Mouse (Mus musculus) frontal cortex, postnatal 36 days (tissue): ENCODE measurements around the gene Stn1.

Experiments
- DNase-seq, 2 experiments: peaks; one replicate each; pipeline ENCODE4 v3.0.0; 2022; ENCODE audit warnings: low spot score in 2 of 2

The Stn1 gene

GRCm38 (mm10) chr19:47510135-47510472, 27.2 kb downstream of the Stn1 start:
- no peak for DNase-seq

GRCm38 (mm10) chr19:47508771-47509281, 28.5 kb downstream of the Stn1 start:
- no peak for DNase-seq

- DNase-seq, result no peak
Observed at GRCm38 (mm10) chr19:47508191-47508590, 29.1 kb downstream of the Stn1 start.

- peak; percentile 77 to 80 for DNase-seq
Observed at GRCm38 (mm10) chr19:47507128-47508121, 29.9 kb downstream of the Stn1 start.

GRCm38 (mm10) chr19:47503625-47504024, 33.7 kb downstream of the Stn1 start:
- DNase-seq, result no peak

GRCm38 (mm10) chr19:47502563-47502962, 34.7 kb downstream of the Stn1 start:
- DNase-seq, result no peak

- no peak for DNase-seq
Observed at GRCm38 (mm10) chr19:47500389-47501011, 36.8 kb downstream of the Stn1 start.

- DNase-seq, result no peak
Observed at GRCm38 (mm10) chr19:47499841-47500240, 37.5 kb downstream of the Stn1 start.

GRCm38 (mm10) chr19:47498942-47499341, 38.4 kb downstream of the Stn1 start:
- no peak for DNase-seq

GRCm38 (mm10) chr19:47497736-47498135, 39.6 kb downstream of the Stn1 start:
- DNase-seq, result no peak

- DNase-seq, result no peak
Observed at GRCm38 (mm10) chr19:47497313-47497712, 40.0 kb downstream of the Stn1 start.

GRCm38 (mm10) chr19:47493017-47493997, 44.0 kb downstream of the Stn1 start:
- no peak for DNase-seq

GRCm38 (mm10) chr19:47492422-47492821, 44.9 kb downstream of the Stn1 start:
- no peak for DNase-seq

GRCm38 (mm10) chr19:47491853-47492252, 45.5 kb downstream of the Stn1 start:
- DNase-seq, result no peak

GRCm38 (mm10) chr19:47489233-47489632, 48.1 kb downstream of the Stn1 start:
- no peak for DNase-seq

- no peak for DNase-seq
Observed at GRCm38 (mm10) chr19:47488250-47488649, 49.1 kb downstream of the Stn1 start.

GRCm38 (mm10) chr19:47487572-47487971, 49.7 kb downstream of the Stn1 start:
- DNase-seq, result no peak

- DNase-seq, result no peak
Observed at GRCm38 (mm10) chr19:47485997-47486566, 51.2 kb downstream of the Stn1 start.

GRCm38 (mm10) chr19:47484110-47484509, 53.2 kb downstream of the Stn1 start:
- peak in 1 of 2 experiments; percentile 63 for DNase-seq

GRCm38 (mm10) chr19:47483346-47483745, 54.0 kb downstream of the Stn1 start:
- no peak for DNase-seq

- DNase-seq, result no peak
Observed at GRCm38 (mm10) chr19:47473453-47473852, 63.9 kb downstream of the Stn1 start.
